Mouse (Mus musculus) brown adipose tissue, adult 24 weeks (tissue): ENCODE measurements around the gene Adarb2. TPM values are rescaled to one million over a fixed set of nuclear protein-coding genes. Genes with fewer than 3 reads are reported as not detected.

Source experiments
- H3K27ac ChIP-seq: fragments of 200-500 bp; replicated peaks from 2 replicates; pipeline ENCODE4 v1.5.1; 2012; ENCODE audit warnings: low read depth, mild to moderate bottlenecking, low read length
- H3K4me1 ChIP-seq: fragments of 200-500 bp; 2 replicates; pipeline ENCODE4 v1.6.1; 2012; ENCODE audit warnings: low read length, mixed read lengths; ENCODE audit not compliant: control insufficient read depth, insufficient read depth, insufficient read length
- H3K4me3 ChIP-seq: fragments of 200-500 bp; 2 replicates; pipeline ENCODE4 v1.5.1; 2012; ENCODE audit warnings: low read depth, mild to moderate bottlenecking, low read length, moderate library complexity; ENCODE audit not compliant: insufficient read depth
- polyA plus RNA-seq: library from polyadenylated mRNA; stranded (reverse); fragments of >200 nt; gene quantifications from 2 replicates; pipeline ENCODE4 v1.2.4, GENCODE M21; 2012; ENCODE audit not compliant: missing spikeins, insufficient read depth, insufficient read length

Gene Adarb2
- polyA plus RNA-seq, 1 experiment: not detected

DNA sequence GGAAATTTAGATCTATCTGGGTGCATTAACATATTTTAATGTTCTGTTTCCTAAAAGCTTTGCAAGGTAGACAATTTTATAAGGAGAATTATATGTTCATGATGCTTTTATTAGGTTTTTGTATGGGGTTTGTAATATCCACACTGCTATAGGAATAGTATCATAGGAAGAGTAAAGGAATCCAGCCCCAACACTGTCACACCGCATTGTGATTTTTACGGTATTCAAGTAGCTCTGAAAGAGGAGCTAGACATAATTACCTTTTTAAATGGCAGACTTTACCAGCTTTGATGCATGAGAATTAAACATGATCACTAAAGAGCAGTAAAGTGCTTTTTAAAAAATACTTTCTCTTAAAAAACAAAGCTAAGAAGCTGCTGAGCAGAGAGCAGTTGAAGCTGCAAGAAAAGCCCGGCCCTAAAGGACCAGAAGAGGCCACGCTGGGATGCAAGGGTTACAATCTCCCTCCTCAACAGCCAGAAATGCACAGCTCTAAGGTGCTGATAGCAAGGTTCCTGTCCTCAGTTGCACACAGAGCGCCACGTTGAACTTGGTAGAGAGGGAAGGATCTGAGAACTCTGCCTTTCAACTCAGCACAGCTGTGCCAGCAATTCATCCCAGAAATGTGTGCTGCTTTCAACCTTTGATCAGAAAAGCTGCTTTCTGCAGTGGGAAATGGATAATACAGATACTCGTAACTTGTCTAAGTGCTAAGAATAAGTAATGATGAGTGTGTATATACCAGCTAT is 308.6 kb downstream of the Adarb2 start:
- Histone ChIP-seq H3K27ac (no peak overlapping the region), H3K4me1 (no peaks in the 10 kb centered on the region), H3K4me3 (no peak overlapping the region)

DNA sequence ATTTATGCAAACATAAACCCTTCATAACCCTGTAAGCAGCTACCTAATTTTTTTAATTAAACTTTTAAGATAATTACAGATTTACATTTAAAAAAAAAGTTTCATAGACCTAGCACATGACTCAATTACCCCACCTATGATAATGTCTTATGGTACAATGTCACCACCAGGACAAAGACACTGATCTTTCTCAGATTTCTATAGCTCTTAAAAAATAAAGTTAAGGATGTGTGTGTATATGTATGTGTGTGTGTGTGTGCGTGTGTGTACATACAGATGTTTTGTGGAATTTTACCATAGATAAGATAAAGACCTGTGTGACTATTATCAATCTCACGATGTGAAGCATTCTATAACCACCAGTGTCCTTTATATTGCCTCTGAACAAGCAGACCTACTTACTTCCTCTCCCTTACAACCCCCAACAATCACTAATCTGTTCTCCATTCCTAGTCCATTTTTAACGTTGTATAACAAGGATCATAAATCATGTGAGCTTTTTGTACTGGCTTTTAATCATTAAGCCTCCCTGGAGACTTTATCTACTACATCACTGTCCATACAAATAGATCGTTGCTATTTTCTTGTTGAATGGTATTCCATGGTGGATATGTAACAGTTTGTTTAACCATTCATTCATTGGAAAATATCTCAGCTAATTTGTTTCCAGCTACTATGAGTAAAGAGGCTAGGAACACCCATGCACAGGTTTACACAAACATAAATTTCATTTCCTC is 313.5 kb downstream of the Adarb2 start:
- Histone ChIP-seq H3K4me3 (no peak overlapping the region), H3K27ac (no peak overlapping the region)

DNA sequence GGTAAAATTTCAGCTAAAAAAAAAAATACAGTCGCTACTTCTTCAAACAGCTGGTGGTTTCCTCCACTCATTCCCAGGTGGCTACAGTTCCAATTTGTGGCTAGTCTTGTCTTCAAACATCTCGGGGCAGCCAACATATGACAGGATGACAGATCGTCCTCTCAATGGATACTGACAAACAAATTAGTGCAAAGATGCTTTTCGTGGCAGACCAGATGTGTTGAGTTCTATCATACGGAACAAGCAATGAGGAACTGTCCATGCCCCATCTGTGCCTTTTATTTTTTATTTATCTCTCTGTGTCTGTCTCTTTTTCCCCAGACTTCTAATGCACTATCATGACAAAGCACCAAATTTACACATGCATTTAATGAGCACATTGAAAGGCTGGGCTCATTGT is 316.5 kb downstream of the Adarb2 start:
- Histone ChIP-seq H3K27ac (no peak overlapping the region), H3K4me1 (no peaks in the 10 kb centered on the region), H3K4me3 (no peak overlapping the region)

More for the DNA sequence above, 313.5 kb downstream of the Adarb2 start:
- H3K4me1 ChIP-seq: no peaks in the 10 kb centered on the region

DNA sequence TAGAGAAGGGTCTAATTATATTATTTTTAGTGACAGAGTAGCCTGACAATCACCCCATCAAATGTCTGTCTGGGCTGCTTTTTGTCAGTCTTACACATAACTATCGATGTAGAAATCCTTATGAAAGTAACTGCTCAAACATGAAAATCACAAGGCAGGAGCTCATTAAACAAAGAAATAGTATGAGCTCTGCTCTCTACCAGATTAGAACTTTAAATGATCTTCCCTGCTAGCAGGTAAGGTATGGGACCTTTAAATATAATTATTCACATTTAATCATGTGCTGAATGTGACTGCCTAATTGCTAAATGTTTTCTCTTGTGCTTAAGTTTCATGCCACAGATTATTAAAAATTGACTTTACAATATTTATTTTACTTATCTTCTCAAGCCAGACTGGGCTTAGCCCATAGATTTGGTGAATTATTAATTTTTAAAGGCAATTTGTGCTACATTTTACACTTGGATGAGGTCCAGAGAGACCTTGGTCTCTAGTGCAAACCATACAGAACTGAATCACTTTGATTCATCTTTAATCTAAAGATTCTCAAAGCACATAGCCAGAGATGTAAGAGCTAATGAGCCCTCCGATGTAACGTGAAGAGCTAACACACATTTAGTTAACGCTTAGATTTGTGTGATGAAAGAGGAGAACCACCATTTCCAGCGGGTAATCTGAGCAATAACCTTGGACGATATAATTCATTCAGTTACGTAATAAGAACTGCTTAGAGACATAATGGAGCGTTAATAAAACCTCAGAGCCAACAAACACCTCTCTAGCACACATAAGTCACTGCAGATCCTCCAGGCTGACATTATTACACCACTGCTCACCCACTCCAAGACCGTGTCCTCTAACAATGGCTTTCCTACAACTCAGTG is 323.3 kb downstream of the Adarb2 start:
- Histone ChIP-seq H3K27ac (no peak overlapping the region), H3K4me3 (no peak overlapping the region)

DNA sequence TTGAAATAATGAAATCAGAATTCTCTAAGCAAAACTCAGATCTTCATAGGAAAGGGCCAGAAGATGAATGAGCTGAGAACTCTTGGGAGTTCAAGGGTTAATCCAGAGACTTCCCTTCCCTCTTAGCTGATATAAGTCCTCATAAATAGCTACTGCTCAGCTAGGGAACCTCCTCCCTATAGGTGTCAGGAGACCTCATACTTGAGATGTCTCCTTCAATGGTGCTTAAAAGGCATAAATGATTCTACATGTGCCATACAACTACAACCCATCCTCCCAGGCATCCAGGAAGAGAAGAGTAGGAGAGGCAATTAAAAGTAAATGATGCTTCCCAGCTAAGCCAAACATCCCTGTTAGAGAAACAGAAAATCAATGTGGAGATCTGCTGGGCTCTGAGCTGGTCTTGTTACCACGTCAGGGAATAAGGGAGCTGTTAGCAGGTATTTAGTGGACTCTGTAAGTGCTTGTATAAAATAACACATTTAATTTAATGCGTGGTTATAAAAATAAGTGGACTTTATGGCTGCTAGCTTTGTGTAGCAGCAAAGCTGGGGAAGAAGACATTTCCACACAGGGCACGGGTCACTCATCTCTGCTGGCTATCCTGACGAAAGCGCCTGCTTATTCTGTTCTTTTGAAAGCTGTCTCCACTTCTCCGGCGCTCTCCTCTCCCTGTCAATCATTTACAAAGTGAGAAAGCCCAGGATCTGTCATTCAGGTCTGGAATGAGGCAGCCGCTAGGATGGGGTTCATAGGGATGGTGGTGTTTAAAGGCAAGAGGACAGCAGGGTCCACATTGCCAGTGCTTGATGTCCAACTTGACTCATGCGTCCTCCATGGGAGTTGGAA is 331.8 kb downstream of the Adarb2 start:
- Histone ChIP-seq H3K4me3 (no peak overlapping the region), H3K27ac (no peak overlapping the region), H3K4me1 (no peaks in the 10 kb centered on the region)

More for the DNA sequence above, 323.3 kb downstream of the Adarb2 start:
- no peaks in the 10 kb centered on the region for H3K4me1 ChIP-seq

DNA sequence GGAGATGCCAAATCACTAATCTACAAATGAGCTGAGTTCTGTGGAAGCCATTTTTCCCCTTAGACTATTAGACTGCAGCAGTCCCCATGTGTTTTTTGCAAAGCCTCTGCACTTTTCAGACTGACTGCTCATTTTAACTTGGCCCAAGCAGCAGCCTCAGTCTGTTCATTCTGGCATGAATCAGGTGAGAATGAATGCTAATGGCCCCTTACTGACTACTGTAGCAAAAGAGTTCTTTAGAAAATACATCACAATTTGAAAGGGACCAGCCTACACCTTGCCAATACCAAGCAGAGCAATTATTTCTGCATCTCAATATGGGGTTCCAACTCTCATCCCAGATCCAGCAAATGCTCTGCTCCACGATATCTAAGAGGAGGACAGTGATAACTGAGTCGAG is 335.8 kb downstream of the Adarb2 start:
- Histone ChIP-seq H3K27ac (no peak overlapping the region), H3K4me1 (no peaks in the 10 kb centered on the region)

DNA sequence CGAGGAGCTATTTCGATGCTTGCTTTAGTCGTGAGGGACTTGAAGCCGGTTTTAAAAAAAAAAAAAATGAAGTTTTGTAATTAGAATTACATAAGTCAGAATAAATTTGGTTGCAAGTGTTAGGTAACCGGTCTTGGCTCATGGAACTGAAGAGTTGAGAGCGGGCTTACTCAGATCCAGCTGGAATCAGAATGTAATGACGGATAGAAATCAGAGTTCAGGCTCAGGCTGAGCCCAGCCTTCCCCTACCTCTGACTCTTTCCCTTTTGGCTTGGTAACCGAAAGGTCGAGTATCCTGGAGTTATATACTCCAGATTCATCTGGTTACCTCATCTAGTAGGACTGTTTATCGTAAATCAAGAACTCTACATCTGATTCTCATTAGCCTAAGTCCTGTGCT is 336.2 kb downstream of the Adarb2 start:
- Histone ChIP-seq H3K4me1 (no peaks in the 10 kb centered on the region), H3K27ac (no peak overlapping the region), H3K4me3 (no peak overlapping the region)

More for the DNA sequence above, 335.8 kb downstream of the Adarb2 start:
- no peak overlapping the region for H3K4me3 ChIP-seq

DNA sequence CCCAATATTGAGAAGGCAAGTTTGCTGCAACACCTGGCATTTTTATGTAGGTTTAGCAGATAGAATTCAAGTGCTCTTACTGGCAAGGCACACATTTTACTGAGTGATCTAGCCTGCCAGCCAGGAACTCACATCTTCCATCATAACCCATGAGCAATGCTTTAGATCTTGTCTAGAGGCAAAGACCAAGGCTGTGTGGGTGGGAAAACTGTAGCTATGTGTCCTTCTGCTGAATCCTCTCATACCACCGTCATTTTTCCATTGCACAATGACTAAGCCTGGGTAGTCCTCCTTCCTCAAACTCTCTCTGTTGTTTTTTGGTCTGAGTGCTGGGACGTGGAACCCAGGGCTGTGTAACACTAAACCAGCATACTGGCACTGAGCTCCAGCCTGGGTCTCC is 340.0 kb downstream of the Adarb2 start:
- Histone ChIP-seq H3K27ac (no peak overlapping the region), H3K4me1 (no peaks in the 10 kb centered on the region), H3K4me3 (no peak overlapping the region)

DNA sequence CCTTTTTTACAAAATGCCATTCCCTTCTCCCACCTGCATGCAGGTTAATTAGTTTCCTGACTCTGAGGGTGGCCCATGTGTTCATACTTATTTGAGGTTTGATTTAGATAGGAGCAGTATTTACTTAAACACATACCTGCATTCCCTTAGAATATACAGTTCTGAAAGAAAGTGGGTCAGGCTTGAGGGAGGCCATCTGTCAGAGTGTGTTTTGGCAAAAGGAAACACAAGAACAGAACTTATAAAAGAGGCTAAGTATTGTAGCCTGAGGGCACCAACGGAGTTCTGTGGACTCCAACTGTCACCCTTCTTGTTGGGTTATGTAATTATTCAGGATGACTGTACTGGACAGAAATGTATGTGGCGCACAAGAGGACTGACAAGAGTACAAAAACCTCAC is 349.6 kb downstream of the Adarb2 start:
- no peak overlapping the region for H3K27ac ChIP-seq
- no peaks in the 10 kb centered on the region for H3K4me1 ChIP-seq
- no peak overlapping the region for H3K4me3 ChIP-seq

DNA sequence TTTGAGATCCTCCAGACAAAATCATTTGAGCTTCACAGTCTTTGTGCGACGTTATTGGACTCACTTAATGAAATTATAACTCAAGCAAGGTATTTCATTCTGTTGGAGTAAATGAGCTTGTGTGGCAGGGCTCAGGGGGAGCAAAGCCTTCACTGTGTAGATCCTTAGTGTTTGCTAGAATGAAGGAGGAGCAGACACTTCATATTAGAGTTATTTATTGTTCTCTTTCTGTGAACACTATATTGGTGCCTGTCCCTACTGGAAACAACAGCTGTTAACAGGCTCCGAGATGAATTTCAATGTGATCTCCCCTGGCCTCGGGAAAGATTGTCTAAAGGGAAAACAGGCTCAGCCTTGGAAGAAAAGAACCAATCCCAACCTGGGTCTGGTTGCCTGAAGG is 355.1 kb downstream of the Adarb2 start:
- no peak overlapping the region for H3K27ac ChIP-seq
- no peaks in the 10 kb centered on the region for H3K4me1 ChIP-seq
- no peak overlapping the region for H3K4me3 ChIP-seq

DNA sequence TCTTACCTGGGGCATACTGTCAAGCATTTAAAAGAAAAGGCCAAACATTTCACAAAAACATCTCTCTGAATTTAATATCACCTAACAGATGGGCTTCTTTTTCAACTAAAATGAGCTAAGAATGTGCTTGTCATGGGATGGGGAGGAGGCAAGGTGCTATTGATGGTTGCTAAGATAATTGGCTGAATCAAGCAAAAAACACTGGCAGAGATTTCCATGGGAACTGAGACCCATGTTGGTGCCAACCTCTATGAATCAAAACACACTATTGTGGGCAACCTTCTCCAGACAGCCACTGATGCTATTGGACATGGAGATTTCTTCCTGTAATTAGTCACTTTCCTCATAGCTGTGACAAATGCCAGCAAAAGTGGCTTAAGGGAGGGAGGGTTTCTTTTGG is 357.8 kb downstream of the Adarb2 start:
- Histone ChIP-seq H3K4me1 (no peaks in the 10 kb centered on the region), H3K4me3 (no peak overlapping the region), H3K27ac (no peak overlapping the region)

DNA sequence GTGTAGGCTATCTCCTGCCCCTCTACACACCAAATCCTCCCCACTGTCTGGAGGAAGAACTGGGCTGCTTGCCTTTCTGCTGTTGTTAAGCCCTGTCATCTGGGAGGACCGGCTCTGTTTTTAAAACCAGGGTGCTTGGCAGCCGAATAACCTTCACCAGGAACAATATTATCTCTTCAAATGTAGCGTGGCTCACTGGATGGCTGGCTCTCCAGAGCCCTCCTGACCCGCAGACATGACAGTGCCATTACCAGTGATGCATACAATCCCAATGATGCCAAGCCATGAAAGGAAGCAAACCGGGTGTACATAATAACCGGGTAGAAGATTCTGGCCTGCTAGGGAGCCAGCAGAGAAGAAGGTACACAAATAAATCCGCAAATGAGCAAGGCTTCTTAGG is 360.5 kb downstream of the Adarb2 start:
- no peaks in the 10 kb centered on the region for H3K4me1 ChIP-seq
- no peak overlapping the region for H3K4me3 ChIP-seq
- no peak overlapping the region for H3K27ac ChIP-seq

DNA sequence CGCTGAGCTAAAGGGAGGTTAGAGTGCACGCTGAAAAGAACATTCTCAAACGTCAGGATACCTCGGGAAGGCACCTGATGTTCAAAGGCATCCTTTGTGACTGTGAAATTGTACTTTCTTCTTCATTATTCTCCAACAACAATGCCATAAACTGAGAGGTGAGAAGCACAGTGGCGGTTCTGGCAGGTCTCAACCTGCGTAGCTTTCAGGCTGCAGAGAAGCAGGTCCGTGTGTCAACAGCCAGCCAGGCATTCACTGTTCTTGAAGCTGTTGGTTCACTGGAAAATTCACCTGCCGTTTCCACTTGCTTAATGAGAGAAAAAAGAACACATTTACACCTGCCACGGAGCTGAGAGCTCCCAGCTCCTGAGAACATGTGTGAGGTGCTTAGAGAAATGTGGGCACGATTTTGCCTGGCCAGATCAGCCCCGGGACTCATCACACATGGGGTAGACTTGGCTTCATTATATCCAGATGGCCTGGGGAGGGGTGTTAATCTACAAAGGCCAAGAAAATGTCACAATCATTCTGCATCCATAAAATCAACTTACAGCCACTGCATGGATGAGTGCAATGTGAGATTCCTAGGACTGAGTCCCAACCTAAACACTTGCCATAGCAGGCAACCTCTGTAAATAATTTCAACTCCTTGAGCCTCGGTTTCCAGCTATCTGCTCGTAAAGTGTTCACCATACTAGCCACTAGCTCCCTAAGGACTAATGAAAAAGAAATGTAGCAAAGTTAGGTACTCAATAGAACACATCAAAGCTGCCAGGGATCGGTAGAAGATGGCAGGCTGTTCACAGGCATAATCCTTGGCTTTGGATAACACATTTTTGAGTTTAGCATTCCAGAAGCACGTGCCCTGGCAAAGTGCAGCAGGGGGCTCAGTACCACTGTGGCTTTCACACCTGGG is 364.7 kb downstream of the Adarb2 start:
- Histone ChIP-seq H3K4me1 (no peaks in the 10 kb centered on the region), H3K4me3 (no peak overlapping the region), H3K27ac (no peak overlapping the region)

DNA sequence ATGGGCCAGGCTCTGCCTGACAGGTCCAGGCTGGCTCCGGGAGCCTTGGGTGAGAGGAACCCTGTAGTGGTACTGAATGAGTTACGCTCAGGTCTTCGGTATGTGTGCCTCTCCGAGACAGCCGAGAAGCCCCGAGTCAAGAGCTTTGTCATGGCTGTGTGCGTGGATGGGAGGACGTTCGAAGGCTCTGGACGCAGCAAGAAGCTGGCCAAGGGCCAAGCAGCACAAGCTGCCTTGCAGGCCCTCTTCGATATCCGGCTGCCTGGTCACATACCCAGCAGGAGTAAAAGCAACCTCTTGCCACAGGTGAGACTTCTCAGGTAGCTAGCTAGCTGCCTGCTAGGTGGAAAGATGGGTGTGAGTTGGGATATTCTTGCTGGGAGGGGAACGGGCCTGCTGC is 367.6 kb downstream of the Adarb2 start:
- Histone ChIP-seq H3K4me1 (no peaks in the 10 kb centered on the region), H3K27ac (no peak overlapping the region), H3K4me3 (no peak overlapping the region)
